Mouse (Mus musculus) hindbrain, embryonic 11.5 days (tissue): ENCODE measurements at regions not wholly inside any gene's neighbourhood (a gene's known extent, or its start where the extent isn't known, plus 50 kb on each side); places are given as distances from the start of the nearest gene placed in this dataset.

Experiments used
- ATAC-seq: fragments of 200-750 bp; cut with Nextera tagmentation; 2 replicates; pipeline ENCODE4 v1.8.0; 2017; ENCODE audit warnings: mild to moderate bottlenecking, moderate TSS enrichment, moderate library complexity; ENCODE audit not compliant: low FRiP score
- DNase-seq: peaks from one replicate; pipeline ENCODE4 v3.0.0-alpha.2; 2015; ENCODE audit warnings: low spot score
- H3K27ac ChIP-seq: fragments of 300-500 bp; sonication (generic); 2 replicates; pipeline ENCODE4 v1.5.1; 2014; ENCODE audit warnings: mild to moderate bottlenecking, low read depth, low read length
- H3K27me3 ChIP-seq: fragments of 300-500 bp; sonication (generic); 2 replicates; pipeline ENCODE4 v1.6.1; 2014; ENCODE audit warnings: mild to moderate bottlenecking, low read length, moderate library complexity, mixed read lengths; ENCODE audit not compliant: control insufficient read depth, insufficient read depth
- H3K36me3 ChIP-seq: fragments of 300-500 bp; sonication (generic); 2 replicates; pipeline ENCODE4 v1.6.1; 2014; ENCODE audit warnings: mild to moderate bottlenecking, low read length, moderate library complexity, mixed read lengths; ENCODE audit not compliant: control insufficient read depth, insufficient read depth
- H3K4me1 ChIP-seq: fragments of 300-500 bp; sonication (generic); replicated peaks from 2 replicates; pipeline ENCODE4 v1.6.1; 2014; ENCODE audit warnings: low read length, mixed read lengths; ENCODE audit not compliant: control insufficient read depth, insufficient read depth
- H3K4me2 ChIP-seq: fragments of 300-500 bp; sonication (generic); replicated peaks from 2 replicates; pipeline ENCODE4 v1.6.1; 2014; ENCODE audit warnings: mild to moderate bottlenecking, low read depth, low read length
- H3K4me3 ChIP-seq: fragments of 300-500 bp; sonication (generic); 2 replicates; pipeline ENCODE4 v1.5.1; 2014; ENCODE audit warnings: low read depth, low read length
- H3K9ac ChIP-seq: fragments of 300-500 bp; sonication (generic); 2 replicates; pipeline ENCODE4 v1.6.1; 2014; ENCODE audit warnings: low read depth, low read length
- H3K9me3 ChIP-seq: fragments of 300-500 bp; sonication (generic); 2 replicates; pipeline ENCODE4 v1.6.1; 2016; ENCODE audit warnings: low read length; ENCODE audit not compliant: control insufficient read depth
- WGBS: fragments of 180-500 bp; shearing (Covaris S2); extraction: QIAGEN DNeasy Blood & Tissue Kit; methylation state at CpG from one replicate; pipeline ENCODE4 v1.1.7; 2014; 5-methylcytosine and 5-hydroxymethylcytosine counted together

DNA sequence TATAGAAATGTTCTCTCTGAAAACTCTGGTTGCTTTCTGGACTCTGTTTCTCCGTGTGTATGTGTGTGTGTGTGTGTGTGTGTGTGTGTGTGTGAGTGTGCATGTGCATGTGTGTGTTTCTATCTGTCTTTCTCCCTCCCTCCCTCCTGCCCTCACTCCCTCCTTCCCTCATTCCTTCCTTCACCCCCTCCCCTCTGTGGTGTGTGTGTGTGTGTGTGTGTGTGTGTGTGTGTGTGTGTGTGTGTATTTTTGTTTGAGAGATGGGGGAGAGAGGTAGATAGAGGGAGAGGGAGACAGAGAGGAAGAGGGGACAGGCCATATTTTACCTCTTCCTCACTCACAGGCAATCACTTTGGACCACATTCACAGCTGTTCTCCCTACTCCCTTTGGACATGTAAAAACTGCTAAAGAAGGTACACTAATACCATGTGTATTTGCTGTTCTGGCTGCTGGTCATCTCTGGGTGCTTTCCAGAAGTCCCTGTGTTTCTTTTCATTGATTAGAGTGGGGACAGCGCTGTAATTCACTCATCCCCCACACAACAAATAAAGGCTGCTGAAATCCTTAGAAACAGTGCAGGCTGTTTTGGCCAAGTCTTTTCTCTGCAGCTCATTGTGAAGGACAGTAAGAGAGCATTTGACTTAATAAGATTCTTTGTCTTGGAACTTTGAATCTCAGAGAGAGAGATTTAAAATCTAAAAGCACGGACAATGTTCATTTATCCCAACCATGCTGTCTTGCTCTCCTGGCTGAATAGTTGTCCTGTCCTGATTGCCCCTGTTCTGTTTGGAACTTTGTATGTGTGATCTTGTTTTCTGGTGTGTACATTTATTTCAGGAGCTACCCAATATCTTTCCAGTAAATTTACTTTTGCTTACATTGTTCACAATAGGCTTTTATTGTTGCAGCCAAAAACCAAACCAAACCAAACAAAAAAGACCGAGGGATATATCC lies 370.9 kb downstream of the Ppargc1a start:
- WGBS = 46% methylated on average over 4 of the region's 4 CpGs
- Histone ChIP-seq H3K36me3 (no peaks in the 10 kb centered on the region), H3K4me1 (no peaks in the 10 kb centered on the region), H3K9ac (no peak overlapping the region), H3K9me3 (no peaks in the 10 kb centered on the region), H3K27ac (no peak overlapping the region), H3K4me3 (no peak overlapping the region), H3K27me3 (no peaks in the 10 kb centered on the region), H3K4me2 (no peak overlapping the region)
- no peak for DNase-seq
- ATAC-seq = no peak

DNA sequence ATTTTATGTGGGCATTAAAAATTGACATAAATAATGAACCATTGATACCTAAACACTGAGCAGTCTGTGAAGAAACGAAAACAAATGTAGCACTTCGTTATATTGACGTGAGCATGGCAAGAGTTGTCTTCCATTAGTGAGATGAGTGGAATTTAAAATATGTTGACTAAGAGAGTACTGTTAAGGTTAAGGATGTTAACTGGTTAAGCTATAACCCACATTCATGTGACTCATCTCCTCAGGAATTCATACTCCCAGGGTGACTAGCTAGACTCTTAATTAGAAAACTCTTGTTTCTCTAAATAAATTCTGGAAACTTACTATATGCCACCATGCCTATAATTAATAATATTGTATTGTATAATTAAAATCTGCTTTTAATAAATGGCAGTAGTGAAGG lies 376.9 kb downstream of the Ppargc1a start:
- no peak overlapping the region for H3K27ac ChIP-seq
- no peaks in the 10 kb centered on the region for H3K4me1 ChIP-seq
- H3K36me3 ChIP-seq = no peaks in the 10 kb centered on the region
- WGBS = 89% methylated on average over 3 of the region's 3 CpGs
- ATAC-seq (no peak), DNase-seq (no peak)
- no peak overlapping the region for H3K4me3 ChIP-seq
- H3K4me2 ChIP-seq = no peak overlapping the region
- H3K9ac ChIP-seq = no peak overlapping the region
- H3K9me3 ChIP-seq = no peaks in the 10 kb centered on the region
- H3K27me3 ChIP-seq = no peaks in the 10 kb centered on the region

DNA sequence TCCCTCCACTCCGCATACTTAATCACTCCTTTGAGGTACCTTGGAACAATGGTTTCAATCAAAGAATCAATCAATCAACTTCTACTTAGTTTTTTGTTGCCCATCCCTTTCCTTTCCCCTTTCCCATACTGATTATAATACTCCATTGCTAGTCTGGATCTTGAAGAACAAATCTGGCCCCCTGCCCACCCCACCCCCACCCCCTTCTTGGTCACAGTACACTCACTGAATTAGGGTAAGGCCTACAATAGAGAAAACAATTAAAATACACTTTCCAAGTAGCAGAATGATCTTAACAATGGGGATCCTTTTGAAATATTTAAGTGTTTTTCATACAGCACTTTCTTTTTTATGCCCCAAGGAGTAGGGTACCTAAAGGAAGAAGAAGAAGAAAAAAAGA lies 397.7 kb downstream of the Ppargc1a start:
- Histone ChIP-seq H3K9me3 (no peaks in the 10 kb centered on the region), H3K36me3 (no peaks in the 10 kb centered on the region), H3K4me3 (no peak overlapping the region), H3K27me3 (no peaks in the 10 kb centered on the region), H3K4me2 (no peak overlapping the region), H3K9ac (no peak overlapping the region), H3K4me1 (no peaks in the 10 kb centered on the region), H3K27ac (no peak overlapping the region)
- DNase-seq (no peak), ATAC-seq (no peak; the same call in 1 of the 2 replicates)
- WGBS = 65% methylated on average over 1 of the region's 1 CpGs

GRCm38 (mm10) chr5:51168206-51168605 lies 399.3 kb downstream of the Ppargc1a start:
- Histone ChIP-seq H3K27me3 (no peaks in the 10 kb centered on the region), H3K4me2 (no peak overlapping the region), H3K9me3 (no peaks in the 10 kb centered on the region), H3K4me1 (no peaks in the 10 kb centered on the region), H3K36me3 (no peaks in the 10 kb centered on the region), H3K27ac (no peak overlapping the region), H3K9ac (no peak overlapping the region), H3K4me3 (no peak overlapping the region)
- ATAC-seq (no peak), DNase-seq (no peak)
- WGBS = 69% methylated on average over 6 of the region's 6 CpGs

- no peak overlapping the region for H3K4me3 ChIP-seq
- H3K27me3 ChIP-seq = no peaks in the 10 kb centered on the region
- no peaks in the 10 kb centered on the region for H3K4me1 ChIP-seq
- no peak overlapping the region for H3K9ac ChIP-seq
- H3K36me3 ChIP-seq = no peaks in the 10 kb centered on the region
- H3K27ac ChIP-seq = no peak overlapping the region
- no peak for ATAC-seq
- no peaks in the 10 kb centered on the region for H3K9me3 ChIP-seq
- WGBS = 72% methylated on average over 3 of the region's 3 CpGs
- no peak for DNase-seq
- no peak overlapping the region for H3K4me2 ChIP-seq
Measured at GRCm38 (mm10) chr5:51156901-51157300, 410.6 kb downstream of the Ppargc1a start.

DNA sequence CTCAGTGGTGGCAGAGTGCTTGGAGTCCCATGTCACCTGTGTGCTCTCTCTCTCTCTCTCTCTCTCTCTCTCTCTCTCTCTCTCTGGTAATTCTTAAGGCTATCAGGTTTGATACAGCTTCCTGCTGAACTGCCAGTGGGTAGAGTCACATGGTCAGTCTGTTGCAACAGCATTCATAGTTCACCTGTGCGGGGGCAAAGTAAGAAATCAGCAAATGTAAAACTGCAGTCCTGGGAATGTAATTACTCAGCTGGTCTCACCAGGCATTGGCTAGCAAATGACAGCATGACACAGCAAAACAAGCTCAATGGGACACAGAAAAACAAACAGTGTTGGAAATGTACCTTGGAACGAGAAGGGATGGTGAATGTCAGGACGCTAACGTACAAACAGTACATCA lies 422.7 kb downstream of the Ppargc1a start:
- no peaks in the 10 kb centered on the region for H3K36me3 ChIP-seq
- no peak for DNase-seq
- 82% methylated on average over 4 of the region's 4 CpGs for WGBS
- H3K27me3 ChIP-seq = no peaks in the 10 kb centered on the region
- H3K4me3 ChIP-seq = no peak overlapping the region
- H3K4me2 ChIP-seq = no peak overlapping the region
- no peaks in the 10 kb centered on the region for H3K9me3 ChIP-seq
- no peak overlapping the region for H3K9ac ChIP-seq
- H3K27ac ChIP-seq = no peak overlapping the region
- H3K4me1 ChIP-seq = no peaks in the 10 kb centered on the region
- no peak for ATAC-seq

- no peaks in the 10 kb centered on the region for H3K27me3 ChIP-seq
- H3K4me2 ChIP-seq = no peak overlapping the region
- H3K4me3 ChIP-seq = no peak overlapping the region
- DNase-seq = no peak
- no peak overlapping the region for H3K27ac ChIP-seq
- 86% methylated on average over 6 of the region's 6 CpGs for WGBS
- H3K9ac ChIP-seq = no peak overlapping the region
- H3K36me3 ChIP-seq = no peaks in the 10 kb centered on the region
- ATAC-seq = no peak
- H3K9me3 ChIP-seq = no peaks in the 10 kb centered on the region
- H3K4me1 ChIP-seq = no peaks in the 10 kb centered on the region
Measured at GRCm38 (mm10) chr5:51125091-51125490, 442.4 kb downstream of the Ppargc1a start.

GRCm38 (mm10) chr5:51110006-51110405 lies 457.5 kb downstream of the Ppargc1a start:
- Histone ChIP-seq H3K27me3 (no peaks in the 10 kb centered on the region), H3K36me3 (no peaks in the 10 kb centered on the region), H3K4me2 (no peak overlapping the region), H3K9me3 (no peaks in the 10 kb centered on the region), H3K4me1 (no peaks in the 10 kb centered on the region), H3K9ac (no peak overlapping the region), H3K4me3 (no peak overlapping the region), H3K27ac (no peak overlapping the region)
- no peak for DNase-seq
- 82% methylated on average over 4 of the region's 4 CpGs for WGBS
- ATAC-seq = no peak

GRCm38 (mm10) chr5:51108737-51109136 lies 458.8 kb downstream of the Ppargc1a start:
- Histone ChIP-seq H3K4me3 (no peak overlapping the region), H3K9me3 (no peaks in the 10 kb centered on the region), H3K9ac (no peak overlapping the region), H3K36me3 (no peaks in the 10 kb centered on the region), H3K27me3 (no peaks in the 10 kb centered on the region), H3K4me2 (no peak overlapping the region), H3K4me1 (no peaks in the 10 kb centered on the region), H3K27ac (no peak overlapping the region)
- no peak for ATAC-seq
- no peak for DNase-seq
- WGBS = 82% methylated on average over 1 of the region's 1 CpGs
